Mouse (Mus musculus): ENCODE results near the gene Nr1h2.

Gene Nr1h2

GRCm38 (mm10) chr7:44553826-44554225 lies at the start of gene Nr1h2:
Nr1h2 (minus strand) TSS chr7:44553951.
- peak; percentile 96 for DNase-seq (ENCODE audit: low spot score)

GRCm38 (mm10) chr7:44603186-44603855 lies 49.6 kb upstream of the Nr1h2 start:
- no peak for DNase-seq (ENCODE audit: low spot score)

GRCm38 (mm10) chr7:44602443-44602842 lies 48.7 kb upstream of the Nr1h2 start:
- DNase-seq (ENCODE audit: low spot score), result no peak

DNA sequence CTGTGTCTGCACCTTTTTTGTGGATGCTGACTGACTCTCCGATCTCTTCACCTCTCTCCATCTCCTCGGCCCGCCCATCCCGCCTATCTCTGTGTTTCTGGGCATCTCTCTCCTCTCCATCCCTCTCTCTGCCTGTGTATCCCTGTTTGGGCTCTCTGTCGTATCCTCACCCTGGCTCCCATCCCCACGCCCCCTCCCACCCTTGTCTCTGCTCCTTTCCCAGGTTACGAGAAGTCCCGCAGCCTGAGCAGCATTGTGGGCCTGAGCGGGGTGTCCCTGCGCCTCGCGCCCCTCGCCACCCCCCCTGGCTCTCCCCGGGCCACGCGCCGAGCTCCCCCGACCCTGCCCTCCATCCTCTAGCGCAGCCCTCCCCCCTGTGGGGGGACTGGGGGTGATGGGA lies 47.9 kb upstream of the Nr1h2 start:
- no peak for DNase-seq (ENCODE audit: low spot score)

DNA sequence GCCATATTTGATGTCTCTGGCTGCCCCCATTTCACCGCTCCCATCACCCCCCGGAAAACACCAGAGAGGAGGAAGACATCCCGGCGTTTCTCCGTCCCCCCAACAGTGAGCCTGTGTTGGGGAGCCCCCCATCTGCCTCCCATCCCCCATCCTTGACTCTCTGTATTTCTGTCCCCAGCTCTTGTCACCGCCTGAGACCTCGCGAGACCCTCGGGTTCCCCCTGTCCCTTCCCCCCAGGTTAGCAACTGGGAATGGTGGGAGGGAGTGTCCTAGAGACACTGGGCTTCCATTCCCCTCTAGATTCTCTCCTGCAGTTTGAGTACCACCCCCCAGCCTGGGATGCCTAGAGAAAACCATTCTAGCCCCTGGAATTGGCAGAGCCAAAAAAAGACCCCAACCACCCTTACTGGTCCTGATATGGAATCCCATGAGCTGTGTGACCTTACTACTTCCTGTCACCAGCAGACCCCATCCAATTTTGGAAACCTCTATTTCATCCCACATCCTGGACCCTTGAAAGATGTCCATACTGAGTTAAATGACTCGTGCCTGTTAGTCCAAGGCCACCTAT lies 47.0 kb upstream of the Nr1h2 start:
- no peak for DNase-seq (ENCODE audit: low spot score)

DNA sequence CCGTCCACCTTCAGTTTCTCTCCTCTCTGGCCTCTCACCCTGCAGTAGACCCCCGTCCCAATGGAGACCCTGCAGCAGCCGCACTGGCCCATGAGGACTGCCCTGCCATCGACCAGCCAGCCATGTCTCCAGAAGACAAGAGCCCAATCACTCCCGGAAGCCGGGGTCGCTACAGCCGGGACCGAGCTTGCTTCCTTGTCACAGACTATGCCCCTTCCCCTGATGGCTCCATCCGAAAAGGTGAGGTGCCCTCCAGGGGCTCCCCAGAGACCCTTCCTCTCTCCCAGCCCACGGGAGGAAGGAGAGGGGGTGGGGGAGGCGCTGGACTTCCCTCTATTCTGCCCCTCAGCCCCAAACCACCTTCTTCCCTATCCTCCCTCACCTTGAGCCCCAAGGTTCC lies 44.6 kb upstream of the Nr1h2 start:
- no peak for DNase-seq (ENCODE audit: low spot score)

DNA sequence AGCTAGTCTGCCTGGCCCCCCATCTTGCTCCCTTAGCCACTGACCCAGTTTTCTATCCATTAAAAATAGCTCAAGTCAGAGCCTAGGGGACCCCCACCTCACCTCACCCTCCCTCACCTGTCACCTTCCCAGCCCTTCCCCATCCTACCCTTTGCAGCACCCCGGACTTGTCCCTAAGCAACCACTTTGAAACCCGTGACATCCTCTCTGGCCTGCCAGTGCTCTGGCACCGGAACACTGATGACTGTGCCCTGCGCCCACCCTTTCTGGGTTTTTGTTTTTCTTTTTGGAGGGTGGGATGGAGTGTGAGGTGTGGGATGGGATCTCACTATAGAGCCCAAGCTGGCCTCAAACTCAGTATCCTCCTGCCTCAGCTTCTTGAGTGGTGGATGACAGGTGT lies 43.9 kb upstream of the Nr1h2 start:
- DNase-seq (ENCODE audit: low spot score), result no peak

DNA sequence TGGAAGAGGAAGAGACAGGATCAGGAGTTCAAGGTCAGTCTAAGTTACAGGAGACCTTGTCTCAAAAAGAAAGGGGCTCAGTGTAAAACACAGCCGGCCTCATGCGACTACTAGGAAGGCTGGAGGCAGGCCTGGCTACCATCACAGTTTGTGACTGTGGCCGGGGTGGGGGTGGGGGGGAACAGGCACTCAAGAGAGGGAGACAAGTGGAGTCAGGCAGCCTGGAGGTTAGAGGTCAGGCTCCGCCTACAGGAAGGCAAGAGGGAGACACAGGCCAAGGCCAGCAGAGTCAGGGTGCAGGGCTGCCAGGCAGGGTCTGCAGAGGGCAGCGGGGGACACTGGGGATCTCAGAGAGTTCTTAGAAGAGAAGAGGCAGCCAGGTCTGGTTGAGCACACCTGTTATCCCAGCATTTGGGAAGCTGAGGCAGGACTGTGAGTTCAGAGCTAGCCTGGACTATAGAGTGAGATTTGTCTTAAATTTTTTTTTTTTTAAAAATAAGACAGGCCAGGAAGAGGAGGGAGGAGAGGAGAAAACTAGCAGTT lies 43.3 kb upstream of the Nr1h2 start:
- no peak for DNase-seq (ENCODE audit: low spot score)

DNA sequence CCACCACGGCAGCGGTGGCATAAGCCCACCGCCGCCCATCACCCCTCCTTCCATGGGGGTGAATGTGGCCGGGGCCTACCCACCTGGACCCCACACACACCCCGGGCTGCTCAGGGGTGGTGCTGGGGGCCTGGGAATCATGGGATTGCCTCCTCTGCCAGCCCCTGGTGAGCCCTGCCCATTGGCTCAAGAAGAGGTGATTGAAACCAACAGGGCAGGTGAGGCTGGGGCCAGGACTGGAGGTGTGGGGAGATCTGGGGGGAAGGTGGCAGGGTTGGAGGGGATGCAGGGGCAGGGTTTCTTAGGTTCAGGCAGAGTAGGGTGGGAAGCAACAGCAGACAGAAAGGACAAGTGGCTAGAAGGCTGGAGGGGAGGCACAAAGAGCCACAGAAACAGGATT lies 42.3 kb upstream of the Nr1h2 start:
- DNase-seq (ENCODE audit: low spot score), result no peak

- no peak for DNase-seq (ENCODE audit: low spot score)
These were observed 41.4 kb upstream of the Nr1h2 start for GRCm38 (mm10) chr7:44595131-44595561.

DNA sequence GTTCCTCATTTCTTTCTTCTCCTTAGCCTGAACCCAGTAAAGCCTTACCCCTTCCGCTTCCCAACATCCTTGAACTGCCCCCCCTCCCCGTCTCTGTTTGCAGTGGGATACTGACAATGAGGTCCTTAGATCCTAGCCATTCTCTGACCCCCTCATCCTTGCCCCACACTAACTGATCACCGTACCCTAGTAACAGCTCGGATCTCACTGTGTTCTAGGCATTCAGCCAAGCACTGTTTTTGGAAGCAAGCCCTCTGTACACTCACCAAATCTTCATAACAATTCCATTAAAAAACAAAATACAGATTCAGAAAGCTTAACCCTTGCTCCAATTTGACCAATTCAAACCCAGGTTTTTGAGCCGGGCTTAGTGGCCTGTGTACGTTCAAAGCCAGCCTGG lies 40.5 kb upstream of the Nr1h2 start:
- DNase-seq (ENCODE audit: low spot score), result no peak

DNA sequence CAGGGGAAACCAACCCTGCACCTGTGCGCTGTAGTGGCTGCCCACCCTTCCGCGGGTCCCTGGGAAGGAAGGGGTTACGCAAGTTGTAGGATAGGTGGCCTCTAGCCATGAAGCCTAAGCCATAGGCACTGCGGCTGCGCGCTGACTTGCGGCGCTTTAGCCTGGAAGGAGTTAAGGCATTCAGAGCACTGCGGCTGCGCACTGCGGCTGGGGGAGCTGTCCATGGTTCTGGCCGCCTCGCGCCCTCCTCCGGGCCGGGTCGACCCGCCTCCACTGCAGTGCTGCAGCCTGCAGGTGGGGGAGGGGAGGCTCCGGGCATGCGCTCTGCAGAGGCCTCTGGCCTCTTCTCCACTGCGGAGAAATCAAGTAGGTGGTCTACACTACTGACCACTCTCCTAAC lies 40.0 kb upstream of the Nr1h2 start:
- peak; percentile 78 for DNase-seq (ENCODE audit: low spot score)

DNA sequence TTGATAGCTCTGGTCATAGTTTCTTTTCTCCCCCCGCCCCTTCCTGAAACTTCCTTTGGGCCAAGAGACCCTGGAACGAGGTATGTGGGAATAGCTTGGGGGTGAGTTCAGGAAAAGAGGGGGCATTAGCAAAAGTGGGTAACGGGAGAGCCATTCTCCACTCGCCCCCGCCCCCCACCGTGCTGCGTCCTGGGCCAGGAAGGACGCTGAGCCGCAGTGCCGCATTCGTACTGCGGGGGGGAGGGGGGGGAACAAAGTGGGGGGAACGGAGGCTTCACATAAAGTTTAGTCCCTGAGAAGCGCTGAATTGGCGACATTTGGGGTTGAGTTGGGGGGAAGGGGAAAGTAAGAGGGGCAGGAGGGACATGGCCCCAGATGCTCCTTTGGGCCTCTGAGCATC lies 39.3 kb upstream of the Nr1h2 start:
- no peak for DNase-seq (ENCODE audit: low spot score)

- no peak for DNase-seq (ENCODE audit: low spot score)
These were observed 37.8 kb upstream of the Nr1h2 start for GRCm38 (mm10) chr7:44591348-44592116.

DNA sequence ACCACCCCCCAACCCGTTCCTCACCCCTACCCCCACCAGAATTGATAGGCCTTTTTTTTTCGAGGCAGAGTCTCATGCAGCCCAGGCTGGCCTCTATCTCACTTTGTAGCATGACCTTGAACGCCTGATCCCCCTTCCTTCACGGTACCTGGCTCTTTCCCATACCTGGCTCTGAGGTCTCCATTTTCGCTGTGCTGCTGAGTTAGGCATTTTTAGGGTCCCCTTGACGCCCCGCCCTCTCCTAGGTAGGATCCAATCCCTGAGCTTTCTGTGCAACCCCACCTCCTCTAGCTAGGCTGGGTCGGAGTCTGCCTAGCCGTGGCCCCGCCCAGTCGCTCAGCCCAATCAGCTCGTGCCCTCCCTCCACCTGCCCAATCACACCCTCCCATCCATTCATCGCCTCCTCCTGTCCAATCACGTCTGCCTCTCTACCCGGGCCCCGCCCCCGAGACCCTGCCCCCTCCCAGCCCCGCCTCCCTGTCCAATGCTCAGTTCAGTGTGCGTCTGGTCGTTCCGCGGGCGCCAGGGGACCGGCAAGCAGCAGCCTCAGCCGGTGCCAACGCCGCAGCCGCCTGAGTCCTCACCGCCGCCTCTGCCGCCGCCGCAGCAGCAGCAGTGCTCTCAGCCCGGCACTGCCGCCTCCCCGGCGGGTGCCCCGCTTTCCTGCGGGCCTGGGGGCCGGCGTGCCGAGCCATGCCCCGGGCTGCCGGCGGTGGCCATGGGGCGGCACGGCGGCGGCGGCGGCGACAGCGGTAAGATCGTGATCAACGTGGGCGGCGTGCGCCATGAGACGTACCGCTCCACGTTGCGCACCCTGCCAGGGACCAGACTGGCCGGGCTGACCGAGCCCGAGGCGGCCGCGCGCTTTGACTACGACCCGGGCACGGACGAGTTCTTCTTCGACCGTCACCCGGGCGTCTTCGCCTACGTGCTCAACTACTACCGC lies 36.9 kb upstream of the Nr1h2 start, which contains the start of gene Kcnc3:
TSS of gene Kcnc3 (plus strand) at position 263 of the 946 bp plus-strand sequence.
- peak; percentile 91 for DNase-seq (ENCODE audit: low spot score)

- no peak for DNase-seq (ENCODE audit: low spot score)
These were observed 36.2 kb upstream of the Nr1h2 start for GRCm38 (mm10) chr7:44589946-44590345.

DNA sequence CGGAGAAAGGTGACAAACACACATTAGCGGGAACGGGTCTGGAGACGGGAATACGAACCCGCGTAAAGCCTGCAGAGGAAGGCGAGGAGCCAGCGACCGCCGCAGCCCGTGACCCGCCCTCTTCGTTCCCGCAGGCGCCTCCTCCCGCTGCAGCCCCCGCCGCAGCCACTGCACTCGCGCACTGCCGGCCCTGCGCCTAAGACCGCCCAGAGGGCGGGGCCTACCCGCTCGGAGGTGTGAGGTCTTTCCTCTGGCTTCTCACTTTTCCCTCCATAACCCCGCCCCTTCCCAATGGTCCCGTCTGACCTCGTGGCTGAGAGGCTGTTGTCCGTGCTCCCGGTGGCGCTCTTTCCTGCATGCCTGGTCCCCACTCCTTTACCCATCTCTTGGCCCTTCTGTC lies 35.4 kb upstream of the Nr1h2 start:
- DNase-seq (ENCODE audit: low spot score), result peak; percentile 66

DNA sequence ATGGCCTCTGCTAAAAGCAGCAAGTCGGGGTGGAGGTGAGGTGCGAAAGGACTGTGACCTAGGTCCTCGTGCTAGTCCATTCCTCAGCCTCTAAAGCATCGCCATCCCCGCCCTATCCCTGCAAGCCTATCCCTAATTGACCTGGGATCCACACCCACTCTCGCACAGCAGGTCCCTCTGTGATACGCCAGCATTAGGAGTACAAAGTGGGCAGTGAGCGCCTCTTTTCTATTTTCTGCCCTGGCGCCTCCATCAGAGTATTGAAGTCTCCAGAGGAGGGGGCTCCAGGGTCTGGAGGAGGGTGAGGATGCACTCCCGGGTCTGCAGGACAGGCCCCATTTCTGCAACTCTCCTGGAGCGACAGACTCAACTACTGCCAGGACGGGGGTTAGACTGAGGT lies 34.6 kb upstream of the Nr1h2 start:
- DNase-seq (ENCODE audit: low spot score), result no peak

DNA sequence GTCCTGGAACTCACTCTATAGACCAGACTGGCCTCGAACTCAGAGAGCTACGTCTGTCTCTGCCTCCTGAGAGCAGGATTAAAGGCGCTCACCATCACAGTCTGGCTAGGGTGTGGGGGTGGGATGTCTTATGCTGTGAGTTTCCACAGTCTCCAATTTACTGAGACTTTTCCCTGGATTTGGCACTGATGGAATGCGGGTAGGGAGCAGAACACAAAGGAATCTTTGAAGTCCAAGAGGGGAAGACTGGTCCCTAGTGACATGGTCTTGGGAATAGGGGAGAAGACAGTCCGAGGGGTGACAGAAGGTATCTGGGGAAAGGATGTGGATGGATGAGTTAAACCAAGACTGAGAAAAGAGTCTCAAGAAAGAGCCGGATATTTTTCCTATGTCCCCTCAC lies 33.9 kb upstream of the Nr1h2 start:
- no peak for DNase-seq (ENCODE audit: low spot score)

DNA sequence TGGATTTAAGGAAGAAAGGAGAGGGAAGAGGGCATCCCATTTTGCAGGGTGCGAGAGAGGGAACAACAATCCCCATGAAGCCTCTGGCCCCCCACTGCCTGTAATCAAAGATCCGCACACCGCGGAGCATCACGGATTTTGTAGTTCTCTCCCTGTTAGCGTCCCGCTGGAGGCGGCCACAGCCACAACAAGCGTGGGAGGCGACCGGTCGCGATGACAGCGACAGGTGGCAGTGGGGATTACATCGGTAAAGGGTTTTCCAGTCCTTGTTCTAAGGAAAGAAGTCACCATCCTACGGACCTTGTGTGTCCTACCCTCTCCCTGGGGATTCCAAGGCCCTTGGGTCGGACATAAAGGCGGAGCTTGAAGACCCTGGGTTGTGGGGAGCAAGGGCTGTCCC lies 33.2 kb upstream of the Nr1h2 start:
- DNase-seq (ENCODE audit: low spot score), result peak; percentile 68

- no peak for DNase-seq (ENCODE audit: low spot score)
These were observed 32.8 kb upstream of the Nr1h2 start for GRCm38 (mm10) chr7:44586518-44586917.

DNA sequence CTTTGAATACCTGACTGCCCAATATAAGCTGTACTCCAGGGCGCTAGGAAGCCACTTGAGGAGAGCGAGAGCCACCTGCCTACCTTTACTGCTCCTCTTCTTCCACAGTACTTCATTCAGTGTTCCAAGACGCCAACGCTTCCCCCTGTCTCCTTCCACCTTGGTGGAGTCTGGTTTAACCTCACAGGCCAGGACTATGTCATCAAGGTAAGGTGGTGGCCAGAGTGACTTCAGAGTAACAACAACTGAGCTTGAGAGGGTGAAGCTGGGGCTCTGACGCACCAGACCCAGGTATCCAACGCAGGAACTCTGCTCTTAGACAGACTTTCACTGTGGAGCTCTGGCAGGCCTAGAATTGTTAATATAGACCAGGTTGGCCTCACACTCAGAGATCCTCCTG lies 31.9 kb upstream of the Nr1h2 start:
- DNase-seq (ENCODE audit: low spot score), result no peak
